Mouse (Mus musculus) liver, embryonic 14.5 days (tissue): Measurements from ENCODE around the gene Cabp1.

ENCODE experiments used
- CTCF ChIP-seq: IDR thresholded peaks from 2 replicates; pipeline ENCODE4 v1.5.1; 2016; ENCODE audit warnings: antibody characterized with exemption, low read depth, control low read depth
- EP300 ChIP-seq: IDR thresholded peaks from 2 replicates; pipeline ENCODE4 v1.6.1; 2016; ENCODE audit warnings: antibody characterized with exemption, low read depth

DNA sequence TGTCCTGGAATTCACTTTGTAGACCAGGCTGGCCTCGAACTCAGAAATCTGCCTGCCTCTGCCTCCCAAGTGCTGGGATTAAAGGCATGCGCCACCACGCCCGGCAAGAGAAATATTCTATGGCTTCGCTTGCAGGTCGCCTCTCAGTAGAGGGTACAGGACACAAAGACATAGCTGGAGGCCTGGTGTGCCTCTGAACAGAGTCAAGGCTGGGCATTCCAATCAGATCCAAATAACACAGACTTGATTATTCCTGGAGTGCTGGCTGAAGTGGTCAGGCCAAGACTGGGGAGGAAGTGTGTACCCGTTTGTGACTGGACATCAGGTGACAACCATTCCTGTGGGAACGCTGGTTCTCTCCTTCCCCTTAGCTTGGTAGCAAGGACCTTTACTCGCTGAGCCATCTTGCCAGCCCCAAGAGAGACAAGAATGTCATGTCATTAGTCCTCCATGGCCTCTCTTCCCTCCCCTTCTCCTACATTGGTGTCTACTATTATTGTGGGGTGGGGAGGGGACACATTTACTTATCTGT lies 51.9 kb downstream of the Cabp1 start:
- TF ChIP-seq CTCF: no peak
- no peak for TF ChIP-seq EP300
